Mouse (Mus musculus) left cerebral cortex, adult 18-20 months (tissue): ENCODE measurements at regions not wholly inside any gene's neighbourhood (a gene's known extent, or its start where the extent isn't known, plus 50 kb on each side); places are given as distances from the start of the nearest gene placed in this dataset.

ENCODE experiments used
- DNase-seq, 2 experiments: peaks; one replicate each; pipeline ENCODE4 v3.0.0; 2021 to 2022; ENCODE audit warnings: low spot score in 2 of 2, mixed read lengths in 1 of 2

DNA sequence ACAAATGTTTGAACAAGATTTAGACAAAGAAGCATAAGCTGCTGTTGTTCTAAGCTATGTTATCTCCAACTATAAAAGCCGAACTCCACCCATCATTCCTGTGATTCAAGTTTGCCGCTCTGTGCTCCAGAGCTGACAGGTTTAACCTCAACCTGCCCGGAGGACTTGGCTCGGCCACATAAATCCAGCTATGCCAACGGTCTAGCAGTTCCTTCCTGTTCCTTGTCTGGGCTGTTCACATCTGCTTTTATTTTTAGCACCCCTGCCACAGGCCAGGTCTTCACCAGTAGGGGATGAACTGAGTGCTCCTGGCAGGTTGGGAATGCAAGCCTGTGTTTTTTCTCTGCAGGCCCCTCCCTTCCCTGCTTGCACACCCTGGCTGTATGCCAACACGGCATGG is 51.8 kb upstream of the Gpr12 start:
- no peak for DNase-seq
